Mouse (Mus musculus) liver, embryonic 14.5 days (tissue): ENCODE measurements around the gene Ssh2. TPM values are rescaled to one million over a fixed set of nuclear protein-coding genes. Genes with fewer than 3 reads are reported as not detected.

Source experiments
- ATAC-seq: fragments of 200-750 bp; cut with Nextera tagmentation; 2 replicates; pipeline ENCODE4 v1.8.0; 2017; ENCODE audit warnings: moderate number of reproducible peaks, mild to moderate bottlenecking, moderate library complexity; ENCODE audit not compliant: insufficient read depth
- DNase-seq, 3 experiments: peaks; one replicate each; pipeline ENCODE4 v3.0.0-alpha.2; 2012 to 2013; ENCODE audit warnings: low read depth in 3 of 3, low spot score in 3 of 3
- H3K27ac ChIP-seq: fragments of 300-500 bp; sonication (generic); 2 replicates; pipeline ENCODE4 v1.5.1; 2014; ENCODE audit warnings: moderate library complexity, mild to moderate bottlenecking, control low read depth, inconsistent platforms
- H3K27me3 ChIP-seq: fragments of 300-500 bp; sonication (generic); 2 replicates; pipeline ENCODE4 v1.6.1; 2014; ENCODE audit warnings: mild to moderate bottlenecking, low read length, moderate library complexity; ENCODE audit not compliant: control insufficient read depth, insufficient read depth
- H3K36me3 ChIP-seq: fragments of 300-500 bp; sonication (generic); replicated peaks from 2 replicates; pipeline ENCODE4 v1.6.1; 2014; ENCODE audit warnings: low read depth; ENCODE audit not compliant: control insufficient read depth, insufficient read depth
- H3K4me1 ChIP-seq, 2 experiments: fragments of 200-500 bp in 1 of 2; fragments of 300-500 bp in 1 of 2; sonication (generic) in 1 of 2; replicated peaks; 2 replicates each; pipeline ENCODE4 v1.6.1; 2012 to 2014; ENCODE audit warnings: antibody characterized with exemption in 1 of 2, inconsistent platforms in 1 of 2, low read length in 1 of 2; ENCODE audit not compliant: control insufficient read depth in 2 of 2, insufficient read depth in 2 of 2
- H3K4me2 ChIP-seq: fragments of 300-500 bp; sonication (generic); 2 replicates; pipeline ENCODE4 v1.6.1; 2014; ENCODE audit warnings: low read depth, mild to moderate bottlenecking, control low read depth, moderate library complexity
- H3K4me3 ChIP-seq, 2 experiments: fragments of 200-500 bp in 1 of 2; fragments of 300-500 bp in 1 of 2; sonication (generic) in 1 of 2; 2 replicates each; pipeline ENCODE4 v1.5.1; 2012 to 2014; ENCODE audit warnings: low read depth in 2 of 2, low read length in 2 of 2, mild to moderate bottlenecking in 2 of 2, control low read depth in 1 of 2, inconsistent platforms in 1 of 2, moderate library complexity in 1 of 2; ENCODE audit not compliant: insufficient read depth in 1 of 2
- H3K9ac ChIP-seq: fragments of 300-500 bp; sonication (generic); replicated peaks from 2 replicates; pipeline ENCODE4 v1.6.1; 2014; ENCODE audit warnings: mild to moderate bottlenecking, control low read depth, moderate library complexity
- H3K9me3 ChIP-seq: fragments of 300-500 bp; sonication (generic); 2 replicates; pipeline ENCODE4 v1.6.1; 2016; ENCODE audit warnings: low read length, mixed read lengths; ENCODE audit not compliant: control insufficient read depth
- CTCF ChIP-seq: IDR thresholded peaks from 2 replicates; pipeline ENCODE4 v1.5.1; 2016; ENCODE audit warnings: antibody characterized with exemption, low read depth, control low read depth
- EP300 ChIP-seq: IDR thresholded peaks from 2 replicates; pipeline ENCODE4 v1.6.1; 2016; ENCODE audit warnings: antibody characterized with exemption, low read depth
- WGBS: fragments of 180-500 bp; shearing (Covaris S2); extraction: QIAGEN DNeasy Blood & Tissue Kit; methylation state at CpG from one replicate; pipeline ENCODE4 v1.1.7; 2014; ENCODE audit not compliant: insufficient replicate concordance; 5-methylcytosine and 5-hydroxymethylcytosine counted together
- polyA plus RNA-seq, 2 experiments: library from polyadenylated mRNA; depleted of rRNA in 1 of 2; stranded (reverse) in 1 of 2; unstranded in 1 of 2; fragments of >200 nt; fragmentation: Nextera tagmentation in 1 of 2; extraction: Ambion mirVana in 1 of 2; gene quantifications; 2 replicates each; pipeline versions ENCODE4 v1.2.1 to v1.2.3; 2012 to 2014

Gene Ssh2
- polyA plus RNA-seq (2012; rRNA removed), result 2.0 and 2.5 TPM in 2 replicates
- 3.6 and 4.2 TPM in 2 replicates for polyA plus RNA-seq (2014; fragmentation: Nextera tagmentation; extraction: Ambion mirVana)

DNA sequence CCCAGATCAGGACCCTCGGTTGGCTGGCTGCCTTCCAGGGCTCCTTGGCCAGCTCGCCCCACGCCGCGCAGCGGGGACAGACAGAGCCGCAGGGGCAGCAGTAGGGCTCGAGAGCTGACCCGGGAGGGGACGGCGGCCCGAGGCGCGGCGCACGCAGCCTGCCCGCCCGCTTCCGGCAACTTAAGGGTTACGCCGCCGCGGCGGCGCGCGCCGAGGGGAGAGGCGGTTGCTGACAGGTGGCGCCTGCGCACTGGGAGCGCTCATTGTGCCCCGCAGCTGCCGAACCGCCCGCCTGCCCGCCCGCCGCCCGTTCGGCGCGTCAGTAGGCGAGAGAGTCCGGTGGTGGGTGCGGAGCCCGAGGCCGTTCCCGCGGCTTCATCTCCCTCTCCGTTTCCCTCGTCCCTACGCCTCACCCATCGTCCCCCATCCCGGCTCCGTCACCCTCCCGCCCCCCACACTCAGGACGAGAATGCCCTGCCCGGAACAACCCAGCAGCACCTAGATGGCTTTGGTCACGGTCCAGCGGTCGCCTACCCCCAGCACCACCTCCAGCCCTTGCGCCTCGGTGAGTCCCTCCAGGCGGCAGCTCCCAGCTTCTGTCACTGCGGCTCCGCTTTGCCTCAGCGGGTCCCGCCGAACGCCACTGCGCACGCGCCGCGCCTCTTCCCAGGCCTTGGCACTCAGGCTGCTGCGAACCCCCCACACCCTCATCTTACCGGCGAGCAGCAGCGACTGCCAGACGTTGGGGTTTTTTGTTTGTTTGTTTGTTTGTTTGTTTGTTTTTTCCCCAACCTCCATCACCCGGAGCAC is at the start of gene Ssh2:
TSS of gene Ssh2 (plus strand) at position 337 of the 810 bp plus-strand sequence.
- WGBS, result 0% methylated on average over 74 of the region's 82 CpGs
- Histone ChIP-seq H3K4me1 (peaks cover 9 to 10% of the 10 kb centered on the region in 2 experiments), H3K9ac (peak within 1 kb of the TSS; percentile 97), H3K4me2 (peak within 1 kb of the TSS; percentile 94), H3K36me3 (no peaks in the 10 kb centered on the region), H3K27me3 (no peaks in the 10 kb centered on the region), H3K9me3 (no peaks in the 10 kb centered on the region), H3K27ac (peak within 1 kb of the TSS; percentile 83), H3K4me3 (peak within 1 kb of the TSS; percentile 78 to 91)
- ATAC-seq (peak; percentile 89), DNase-seq (peak; percentile 79 to 82 (median 80))
- no peak for TF ChIP-seq EP300
- 0 out of 2 replicates have a peak, but pooled peaks have one; percentile 18 for TF ChIP-seq CTCF

DNA sequence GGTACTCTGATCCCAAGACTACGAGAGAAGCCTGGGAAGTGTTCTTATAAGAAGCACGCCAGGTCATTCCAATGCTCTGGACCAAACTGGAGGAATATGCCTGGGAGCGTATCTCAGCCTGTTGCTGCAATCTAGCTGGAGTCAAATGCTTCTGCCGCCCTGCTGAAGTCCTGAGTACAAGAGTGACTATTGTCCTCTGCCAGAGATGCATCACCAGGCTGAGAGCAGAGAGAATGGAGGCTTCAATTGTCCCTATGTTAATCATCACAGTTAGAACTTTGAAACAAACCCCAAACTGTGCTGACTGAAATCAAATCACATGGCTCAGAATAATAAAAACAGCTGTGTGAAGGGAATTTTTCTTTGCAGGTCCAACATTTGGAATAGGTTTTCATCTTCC is 42.4 kb upstream of the Ssh2 start:
- WGBS, result 59% methylated on average over 4 of the region's 4 CpGs
- TF ChIP-seq CTCF (no peak), EP300 (no peak)

DNA sequence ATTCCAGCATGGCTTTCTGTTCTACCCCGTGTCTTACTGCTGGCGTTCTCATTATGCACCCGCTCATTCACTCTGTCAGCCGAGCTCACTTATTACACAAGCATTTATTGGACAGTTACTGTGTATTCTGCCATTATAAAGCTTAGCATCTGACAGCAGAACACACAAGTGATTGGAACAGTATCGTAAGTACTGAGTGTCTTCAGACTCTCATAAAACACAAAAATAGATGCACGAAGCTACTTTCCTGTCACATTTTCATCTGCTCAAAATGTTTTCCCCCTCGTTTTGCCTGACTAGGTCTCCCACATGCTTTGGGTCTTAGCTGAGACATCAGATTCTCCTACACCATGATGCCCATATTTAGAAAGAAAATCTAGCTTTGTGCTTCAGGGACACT is 41.6 kb upstream of the Ssh2 start:
- Histone ChIP-seq H3K27me3 (no peaks in the 10 kb centered on the region), H3K4me3 (no peak overlapping the region), H3K9ac (no peak overlapping the region), H3K9me3 (no peaks in the 10 kb centered on the region), H3K36me3 (no peaks in the 10 kb centered on the region), H3K27ac (no peak overlapping the region), H3K4me2 (no peak overlapping the region), H3K4me1 (no peaks in the 10 kb centered on the region)
- ATAC-seq (no peak), DNase-seq (no peak)
- no peak for TF ChIP-seq EP300
- no peak for TF ChIP-seq CTCF
- WGBS, result 70% methylated on average over 7 of the region's 7 CpGs

More for the DNA sequence above, 42.4 kb upstream of the Ssh2 start:
- DNase-seq (no peak), ATAC-seq (no peak)
- no peaks in the 10 kb centered on the region for H3K4me1 ChIP-seq
- no peak overlapping the region for H3K9ac ChIP-seq
- H3K4me3 ChIP-seq, result no peak overlapping the region
- no peaks in the 10 kb centered on the region for H3K27me3 ChIP-seq
- no peak overlapping the region for H3K27ac ChIP-seq
- no peaks in the 10 kb centered on the region for H3K36me3 ChIP-seq
- no peaks in the 10 kb centered on the region for H3K9me3 ChIP-seq
- no peak overlapping the region for H3K4me2 ChIP-seq

DNA sequence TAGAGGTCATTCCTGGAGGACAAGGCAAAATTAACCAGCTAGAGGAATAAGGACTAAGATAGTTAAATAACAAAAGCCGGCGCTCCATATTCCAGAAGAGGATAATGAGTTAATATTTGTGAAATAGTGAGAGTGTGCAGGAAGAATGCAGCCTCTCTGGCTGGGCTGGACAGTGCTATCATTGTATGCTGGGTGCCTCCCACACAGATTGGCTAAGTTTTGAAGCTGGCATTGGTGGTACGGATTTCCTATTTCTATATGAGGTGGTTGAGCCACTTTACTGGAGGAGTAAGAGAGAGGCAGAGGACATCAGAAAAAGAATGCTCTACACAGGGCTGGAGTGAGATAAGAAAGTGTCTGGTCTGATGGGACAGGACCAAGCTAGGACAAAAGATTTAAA is 36.3 kb upstream of the Ssh2 start:
- no peaks in the 10 kb centered on the region for H3K36me3 ChIP-seq
- no peak overlapping the region for H3K4me3 ChIP-seq
- no peaks in the 10 kb centered on the region for H3K27me3 ChIP-seq
- no peak overlapping the region for H3K9ac ChIP-seq
- no peak overlapping the region for H3K4me2 ChIP-seq
- H3K4me1 ChIP-seq, result 0 out of 4 replicates have a peak, but pooled peaks cover 0 to 4% of the 10 kb centered on the region in 2 experiments
- DNase-seq, result no peak
- WGBS, result 65% methylated on average over 3 of the region's 3 CpGs
- TF ChIP-seq CTCF (no peak), EP300 (no peak)
- H3K27ac ChIP-seq, result no peak overlapping the region
- no peak for ATAC-seq
- H3K9me3 ChIP-seq, result no peaks in the 10 kb centered on the region

DNA sequence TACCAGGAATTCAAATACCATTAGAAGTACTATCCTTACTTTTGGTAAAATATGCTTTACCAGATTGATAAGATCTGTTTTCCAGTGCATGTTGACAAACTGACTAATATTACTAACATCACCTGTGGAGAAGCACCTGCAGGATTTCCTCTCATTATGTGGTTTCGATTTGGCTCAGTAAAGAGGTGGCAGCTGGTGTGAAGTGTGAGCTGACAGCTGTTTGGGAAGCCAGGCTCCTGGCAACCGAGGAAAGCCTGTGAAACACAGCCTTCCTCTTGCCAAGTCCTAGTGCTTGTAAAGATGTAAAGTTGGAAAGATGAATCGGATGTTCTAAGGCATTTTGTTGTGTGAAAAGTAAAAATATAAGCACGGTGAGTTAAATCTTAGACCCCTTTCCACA is 35.2 kb upstream of the Ssh2 start:
- H3K27me3 ChIP-seq, result no peaks in the 10 kb centered on the region
- ATAC-seq, result no peak
- no peaks in the 10 kb centered on the region for H3K9me3 ChIP-seq
- H3K36me3 ChIP-seq, result no peaks in the 10 kb centered on the region
- no peak overlapping the region for H3K4me3 ChIP-seq
- H3K4me1 ChIP-seq, result 0 out of 4 replicates have a peak, but pooled peaks cover 0 to 4% of the 10 kb centered on the region in 2 experiments
- no peak for TF ChIP-seq CTCF
- no peak for TF ChIP-seq EP300
- no peak overlapping the region for H3K27ac ChIP-seq
- H3K9ac ChIP-seq, result no peak overlapping the region
- DNase-seq, result no peak
- no peak overlapping the region for H3K4me2 ChIP-seq
- WGBS, result 46% methylated on average over 4 of the region's 4 CpGs
